Mouse (Mus musculus) heart, embryonic 12.5 days (tissue): ENCODE data around the gene Nhlrc3. TPM values are rescaled to one million over a fixed set of nuclear protein-coding genes. Genes with fewer than 3 reads are reported as not detected.

Source experiments
- ATAC-seq: fragments of 200-750 bp; cut with Nextera tagmentation; 2 replicates; pipeline ENCODE4 v1.8.0; 2017; ENCODE audit warnings: moderate TSS enrichment, moderate library complexity; ENCODE audit not compliant: insufficient number of reproducible peaks, low FRiP score
- H3K27ac ChIP-seq: fragments of 300-500 bp; sonication (generic); 2 replicates; pipeline ENCODE4 v1.5.1; 2016; ENCODE audit warnings: mild to moderate bottlenecking, moderate library complexity; ENCODE audit not compliant: poor library complexity, severe bottlenecking
- H3K27me3 ChIP-seq: fragments of 300-500 bp; sonication (generic); replicated peaks from 2 replicates; pipeline ENCODE4 v1.6.1; 2016; ENCODE audit warnings: mild to moderate bottlenecking, moderate library complexity
- H3K36me3 ChIP-seq: fragments of 300-500 bp; sonication (generic); 2 replicates; pipeline ENCODE4 v1.6.1; 2016; ENCODE audit warnings: mild to moderate bottlenecking, moderate library complexity
- H3K4me1 ChIP-seq: fragments of 300-500 bp; sonication (generic); replicated peaks from 2 replicates; pipeline ENCODE4 v1.6.1; 2016; ENCODE audit warnings: mild to moderate bottlenecking
- H3K4me2 ChIP-seq: fragments of 300-500 bp; sonication (generic); 2 replicates; pipeline ENCODE4 v1.6.1; 2016; ENCODE audit warnings: mild to moderate bottlenecking, moderate library complexity
- H3K4me3 ChIP-seq: fragments of 300-500 bp; sonication (generic); 2 replicates; pipeline ENCODE4 v1.5.1; 2016; ENCODE audit warnings: mild to moderate bottlenecking
- H3K9ac ChIP-seq: fragments of 300-500 bp; sonication (generic); 2 replicates; pipeline ENCODE4 v1.6.1; 2016; ENCODE audit warnings: mild to moderate bottlenecking, moderate library complexity
- H3K9me3 ChIP-seq: fragments of 300-500 bp; sonication (generic); replicated peaks from 2 replicates; pipeline ENCODE4 v1.6.1; 2016; ENCODE audit warnings: mild to moderate bottlenecking, moderate library complexity
- WGBS: fragments of 180-500 bp; shearing (Covaris S2); methylation state at CpG from one replicate; pipeline ENCODE4 v1.1.7; 2016; 5-methylcytosine and 5-hydroxymethylcytosine counted together
- polyA plus RNA-seq: library from polyadenylated mRNA; unstranded; fragments of >200 nt; fragmentation: Nextera tagmentation; extraction: Ambion mirVana; gene quantifications from 2 replicates; pipeline ENCODE4 v1.2.1, GENCODE M21; 2016

Nhlrc3 gene
- polyA plus RNA-seq, 1 experiment from 2014 or later = 9.7 TPM

- H3K4me1 ChIP-seq = no peaks in the 10 kb centered on the region; the same call in 1 of the 2 replicates
- ATAC-seq = no peak
- no peak overlapping the region for H3K9ac ChIP-seq
- 87% methylated on average over 6 of the region's 6 CpGs for WGBS
- peaks cover 93% of the 10 kb centered on the region for H3K36me3 ChIP-seq
- H3K27me3 ChIP-seq = no peaks in the 10 kb centered on the region
- no peak overlapping the region for H3K4me3 ChIP-seq
- no peak overlapping the region for H3K4me2 ChIP-seq
- H3K9me3 ChIP-seq = no peaks in the 10 kb centered on the region
- H3K27ac ChIP-seq = no peak overlapping the region
Observed at GRCm38 (mm10) chr3:53454561-53454960, 8.6 kb downstream of the Nhlrc3 start.

- ATAC-seq = no peak
- Histone ChIP-seq H3K27ac (no peak overlapping the region), H3K36me3 (peaks cover 92% of the 10 kb centered on the region), H3K9ac (no peak overlapping the region), H3K4me3 (no peak overlapping the region), H3K9me3 (no peaks in the 10 kb centered on the region), H3K27me3 (no peaks in the 10 kb centered on the region), H3K4me1 (no peaks in the 10 kb centered on the region; the same call in 1 of the 2 replicates), H3K4me2 (no peak overlapping the region)
- 93% methylated on average over 6 of the region's 6 CpGs for WGBS
Observed at GRCm38 (mm10) chr3:53454005-53454404, 9.1 kb downstream of the Nhlrc3 start.

GRCm38 (mm10) chr3:53453346-53453745 is 9.8 kb downstream of the Nhlrc3 start:
- Histone ChIP-seq H3K27me3 (no peaks in the 10 kb centered on the region), H3K27ac (no peak overlapping the region), H3K4me1 (no peaks in the 10 kb centered on the region; the same call in 1 of the 2 replicates), H3K4me2 (no peak overlapping the region), H3K36me3 (peaks cover 90% of the 10 kb centered on the region), H3K9me3 (no peaks in the 10 kb centered on the region), H3K9ac (no peak overlapping the region), H3K4me3 (no peak overlapping the region)
- ATAC-seq = no peak
- 83% methylated on average over 7 of the region's 7 CpGs for WGBS

GRCm38 (mm10) chr3:53452351-53452750 is 10.8 kb downstream of the Nhlrc3 start:
- no peak overlapping the region for H3K4me2 ChIP-seq
- H3K36me3 ChIP-seq = peaks cover 81% of the 10 kb centered on the region
- H3K4me3 ChIP-seq = no peak overlapping the region
- H3K4me1 ChIP-seq = no peaks in the 10 kb centered on the region; the same call in none of the 2 replicates
- 92% methylated on average over 10 of the region's 10 CpGs for WGBS
- no peak overlapping the region for H3K9ac ChIP-seq
- no peak overlapping the region for H3K27ac ChIP-seq
- no peaks in the 10 kb centered on the region for H3K9me3 ChIP-seq
- no peaks in the 10 kb centered on the region for H3K27me3 ChIP-seq
- ATAC-seq = no peak

GRCm38 (mm10) chr3:53450666-53451065 is 12.5 kb downstream of the Nhlrc3 start:
- Histone ChIP-seq H3K4me2 (no peak overlapping the region), H3K27ac (no peak overlapping the region), H3K36me3 (peaks cover 65% of the 10 kb centered on the region), H3K27me3 (no peaks in the 10 kb centered on the region), H3K9me3 (no peaks in the 10 kb centered on the region), H3K4me1 (no peaks in the 10 kb centered on the region; the same call in none of the 2 replicates), H3K4me3 (no peak overlapping the region), H3K9ac (no peak overlapping the region)
- 92% methylated on average over 11 of the region's 11 CpGs for WGBS
- no peak for ATAC-seq

- Histone ChIP-seq H3K27me3 (no peaks in the 10 kb centered on the region), H3K4me3 (no peak overlapping the region), H3K4me1 (no peaks in the 10 kb centered on the region; the same call in none of the 2 replicates), H3K36me3 (peaks cover 42% of the 10 kb centered on the region), H3K4me2 (no peak overlapping the region), H3K9me3 (no peaks in the 10 kb centered on the region), H3K9ac (no peak overlapping the region), H3K27ac (no peak overlapping the region)
- WGBS = 21% methylated on average over 2 of the region's 2 CpGs
- ATAC-seq = 0 out of 2 replicates have a peak, but pooled peaks have one; percentile 44
Observed at GRCm38 (mm10) chr3:53448208-53448607, 14.9 kb downstream of the Nhlrc3 start.

- no peak overlapping the region for H3K27ac ChIP-seq
- H3K27me3 ChIP-seq = no peaks in the 10 kb centered on the region
- no peak overlapping the region for H3K4me3 ChIP-seq
- no peak overlapping the region for H3K4me2 ChIP-seq
- H3K4me1 ChIP-seq = no peaks in the 10 kb centered on the region; the same call in none of the 2 replicates
- no peak for ATAC-seq
- H3K9me3 ChIP-seq = no peaks in the 10 kb centered on the region
- H3K9ac ChIP-seq = no peak overlapping the region
- H3K36me3 ChIP-seq = peaks cover 28% of the 10 kb centered on the region
- 78% methylated on average over 3 of the region's 3 CpGs for WGBS
Observed at GRCm38 (mm10) chr3:53446801-53447200, 16.3 kb downstream of the Nhlrc3 start.

GRCm38 (mm10) chr3:53445540-53445939 is 17.6 kb downstream of the Nhlrc3 start:
- no peaks in the 10 kb centered on the region; the same call in 1 of the 2 replicates for H3K4me1 ChIP-seq
- ATAC-seq = no peak
- H3K9me3 ChIP-seq = no peaks in the 10 kb centered on the region
- H3K27ac ChIP-seq = no peak overlapping the region
- peaks cover 15% of the 10 kb centered on the region for H3K36me3 ChIP-seq
- no peaks in the 10 kb centered on the region for H3K27me3 ChIP-seq
- 86% methylated on average over 5 of the region's 5 CpGs for WGBS
- H3K4me2 ChIP-seq = no peak overlapping the region
- no peak overlapping the region for H3K9ac ChIP-seq
- H3K4me3 ChIP-seq = no peak overlapping the region

GRCm38 (mm10) chr3:53436550-53436949 is 26.6 kb downstream of the Nhlrc3 start:
- WGBS = 67% methylated on average over 5 of the region's 5 CpGs
- Histone ChIP-seq H3K9me3 (no peaks in the 10 kb centered on the region), H3K27ac (no peak overlapping the region), H3K4me2 (no peak overlapping the region), H3K9ac (no peak overlapping the region), H3K36me3 (no peaks in the 10 kb centered on the region), H3K27me3 (no peaks in the 10 kb centered on the region), H3K4me3 (no peak overlapping the region), H3K4me1 (no peaks in the 10 kb centered on the region)
- no peak for ATAC-seq

- ATAC-seq = no peak
- H3K4me1 ChIP-seq = no peaks in the 10 kb centered on the region
- no peaks in the 10 kb centered on the region for H3K27me3 ChIP-seq
- WGBS = 70% methylated on average over 3 of the region's 3 CpGs
- no peaks in the 10 kb centered on the region for H3K36me3 ChIP-seq
- H3K4me2 ChIP-seq = no peak overlapping the region
- H3K9me3 ChIP-seq = no peaks in the 10 kb centered on the region
- no peak overlapping the region for H3K9ac ChIP-seq
- H3K27ac ChIP-seq = no peak overlapping the region
- H3K4me3 ChIP-seq = no peak overlapping the region
Observed at GRCm38 (mm10) chr3:53434610-53435009, 28.5 kb downstream of the Nhlrc3 start.

- no peak overlapping the region for H3K9ac ChIP-seq
- no peaks in the 10 kb centered on the region for H3K27me3 ChIP-seq
- H3K4me3 ChIP-seq = no peak overlapping the region
- ATAC-seq = no peak
- H3K36me3 ChIP-seq = no peaks in the 10 kb centered on the region
- no peaks in the 10 kb centered on the region for H3K9me3 ChIP-seq
- H3K4me2 ChIP-seq = no peak overlapping the region
- H3K27ac ChIP-seq = no peak overlapping the region
- WGBS = 54% methylated on average over 4 of the region's 4 CpGs
- H3K4me1 ChIP-seq = peaks cover 7% of the 10 kb centered on the region; the same call in 1 of the 2 replicates
Observed at GRCm38 (mm10) chr3:53423576-53423975, 39.6 kb downstream of the Nhlrc3 start.

- WGBS = 17% methylated on average over 1 of the region's 1 CpGs
- Histone ChIP-seq H3K27me3 (no peaks in the 10 kb centered on the region), H3K4me3 (no peak overlapping the region), H3K9me3 (no peaks in the 10 kb centered on the region), H3K9ac (no peak overlapping the region), H3K36me3 (no peaks in the 10 kb centered on the region), H3K4me1 (peaks cover 7% of the 10 kb centered on the region; the same call in 1 of the 2 replicates), H3K27ac (no peak overlapping the region), H3K4me2 (no peak overlapping the region)
- ATAC-seq = no peak
Observed at GRCm38 (mm10) chr3:53422691-53423090, 40.4 kb downstream of the Nhlrc3 start.
